Mouse (Mus musculus) spleen, adult 18-20 months (tissue): ENCODE data around the gene Ccdc180.

Experiments
- DNase-seq, 2 experiments: peaks; one replicate each; pipeline ENCODE4 v3.0.0; 2022; ENCODE audit warnings: mixed read lengths in 2 of 2

The Ccdc180 gene

GRCm38 (mm10) chr4:45890066-45890761, at the start of gene Ccdc180:
Gene Ccdc180 (plus strand): TSS chr4:45890303.
- peak; percentile 72 to 73 for DNase-seq

GRCm38 (mm10) chr4:45844355-45844754, 45.7 kb upstream of the Ccdc180 start:
- peak in 1 of 2 experiments; percentile 31 for DNase-seq

GRCm38 (mm10) chr4:45846263-45846662, 43.8 kb upstream of the Ccdc180 start:
- no peak for DNase-seq

GRCm38 (mm10) chr4:45848109-45848824, 41.8 kb upstream of the Ccdc180 start, which contains the start of gene Stra6l:
Gene Stra6l (plus strand): TSS chr4:45848664.
- DNase-seq, result no peak

GRCm38 (mm10) chr4:45848825-45849156, 41.3 kb upstream of the Ccdc180 start:
- no peak for DNase-seq

- DNase-seq, result no peak
These were observed 40.7 kb upstream of the Ccdc180 start for GRCm38 (mm10) chr4:45849419-45849818.

- no peak for DNase-seq
These were observed 38.5 kb upstream of the Ccdc180 start for GRCm38 (mm10) chr4:45851640-45852051.

GRCm38 (mm10) chr4:45853496-45854246, 36.4 kb upstream of the Ccdc180 start:
- DNase-seq, result no peak

GRCm38 (mm10) chr4:45855803-45856424, 34.2 kb upstream of the Ccdc180 start:
- DNase-seq, result peak; percentile 16 to 52

GRCm38 (mm10) chr4:45861160-45861559, 28.9 kb upstream of the Ccdc180 start:
- DNase-seq, result no peak

GRCm38 (mm10) chr4:45867416-45867815, 22.7 kb upstream of the Ccdc180 start:
- no peak for DNase-seq

GRCm38 (mm10) chr4:45869021-45869815, 20.9 kb upstream of the Ccdc180 start:
- DNase-seq, result no peak

GRCm38 (mm10) chr4:45872147-45872546, 18.0 kb upstream of the Ccdc180 start:
- no peak for DNase-seq

GRCm38 (mm10) chr4:45878929-45879328, 11.2 kb upstream of the Ccdc180 start:
- DNase-seq, result peak in 1 of 2 experiments; percentile 28

- DNase-seq, result no peak
These were observed 7.6 kb upstream of the Ccdc180 start for GRCm38 (mm10) chr4:45882521-45882920.

GRCm38 (mm10) chr4:45883250-45883649, 6.9 kb upstream of the Ccdc180 start:
- peak; percentile 19 to 42 for DNase-seq

GRCm38 (mm10) chr4:45889487-45889886, 616 bp upstream of the Ccdc180 start:
- DNase-seq, result no peak

GRCm38 (mm10) chr4:45896425-45897081, 6.5 kb downstream of the Ccdc180 start:
- DNase-seq, result no peak

GRCm38 (mm10) chr4:45898413-45898812, 8.3 kb downstream of the Ccdc180 start:
- no peak for DNase-seq

- DNase-seq, result no peak
These were observed 19.2 kb downstream of the Ccdc180 start for GRCm38 (mm10) chr4:45909256-45909655.

- DNase-seq, result no peak
These were observed 19.8 kb downstream of the Ccdc180 start for GRCm38 (mm10) chr4:45909924-45910323.

- no peak for DNase-seq
These were observed 21.2 kb downstream of the Ccdc180 start for GRCm38 (mm10) chr4:45911256-45911655.
